Comparison of ENCODE assay signal across 17 mouse cellular contexts in genomic region chr5:74078861-74079615, GRCm38 (mm10). TPM values are rescaled to one million over a fixed set of nuclear protein-coding genes. Genes with fewer than 3 reads are reported as not detected.
DNase-seq lines count a peak whose midpoint lies in the region; ATAC-seq lines count a peak whose summit lies in the region.
"Had no signal": no experiment of that assay in that cellular context is flagged by ENCODE, and none has a peak within 500 bp of the region (broad histone marks: within the 10 kb centered on the region; RNA-seq: fewer than 3 reads in every experiment).

No protein-coding gene starts in this region.

- peak; percentile 42 for ATAC-seq in intestine, embryonic 16.5 days
- no peak for ATAC-seq in intestine, embryonic 15.5 days
- no peak for ATAC-seq in megakaryocyte, adult 5-6 weeks (ENCODE audit: poor library complexity, severe bottlenecking)
- no peak for ATAC-seq in forebrain, embryonic 14.5 days
- ATAC-seq: forebrain, embryonic 16.5 days; midbrain, embryonic 15.5 days had no signal

- H3K27ac ChIP-seq in intestine, embryonic 16.5 days (ENCODE audit: low read length) = 0 out of 2 replicates have a peak overlapping the region, but pooled peaks have one; percentile 2
- H3K27ac ChIP-seq in intestine, embryonic 15.5 days = no peak overlapping the region
- H3K27ac ChIP-seq in limb, embryonic 10.5 days = 0 out of 2 replicates have a peak overlapping the region, but pooled peaks have one; percentile 3
- H3K27ac ChIP-seq in forebrain, embryonic 14.5 days (ENCODE audit: low read depth, low read length) = no peak overlapping the region
- H3K27ac ChIP-seq: gastrocnemius, adult 2 months; hindbrain, embryonic 10.5 days; lung, embryonic 15.5 days; midbrain, embryonic 15.5 days had no signal

- no peaks in the 10 kb centered on the region for H3K27me3 ChIP-seq in intestine, embryonic 16.5 days (replicated peaks; ENCODE audit: control insufficient read depth, insufficient read depth, low read length)
- H3K27me3 ChIP-seq in intestine, embryonic 15.5 days (replicated peaks) = no peaks in the 10 kb centered on the region
- H3K27me3 ChIP-seq in megakaryocyte, embryonic 14.5 days (replicated peaks) = no peaks in the 10 kb centered on the region
- peaks cover 15% of the 10 kb centered on the region for H3K27me3 ChIP-seq in limb, embryonic 10.5 days (ENCODE audit: low read depth, poor library complexity, severe bottlenecking)
- no peaks in the 10 kb centered on the region; the same call in 1 of the 2 replicates for H3K27me3 ChIP-seq in forebrain, embryonic 14.5 days (replicated peaks; ENCODE audit: control insufficient read depth, insufficient read depth, low read length)
- H3K27me3 ChIP-seq: lung, embryonic 15.5 days had no signal

- H3K4me1 ChIP-seq in intestine, embryonic 16.5 days (ENCODE audit: control insufficient read depth, insufficient read depth, low read length) = peaks cover 7% of the 10 kb centered on the region; the same call in 1 of the 2 replicates
- no peaks in the 10 kb centered on the region for H3K4me1 ChIP-seq in intestine, embryonic 15.5 days (replicated peaks)
- H3K4me1 ChIP-seq in megakaryocyte, embryonic 14.5 days = peaks cover 72% of the 10 kb centered on the region
- peaks cover 31% of the 10 kb centered on the region for H3K4me1 ChIP-seq in limb, embryonic 10.5 days
- H3K4me1 ChIP-seq in forebrain, embryonic 14.5 days (ENCODE audit: control insufficient read depth, insufficient read depth, low read length) = no peaks in the 10 kb centered on the region
- H3K4me1 ChIP-seq: midbrain, embryonic 15.5 days had no signal

- no peak overlapping the region for H3K4me2 ChIP-seq in intestine, embryonic 16.5 days (ENCODE audit: low read depth, low read length)
- H3K4me2 ChIP-seq in intestine, embryonic 15.5 days (replicated peaks) = no peak overlapping the region
- H3K4me2 ChIP-seq in forebrain, embryonic 14.5 days (ENCODE audit: low read length) = no peak overlapping the region
- H3K4me2 ChIP-seq: lung, embryonic 15.5 days; midbrain, embryonic 15.5 days had no signal

- WGBS in intestine, embryonic 16.5 days = 78% methylated on average over 11 of the region's 11 CpGs
- WGBS in intestine, embryonic 15.5 days = 74% methylated on average over 11 of the region's 11 CpGs
- 82% methylated on average over 11 of the region's 11 CpGs for WGBS in limb, embryonic 10.5 days
- WGBS in forebrain, embryonic 14.5 days = 80% methylated on average over 11 of the region's 11 CpGs

- H3K9me3 ChIP-seq in intestine, embryonic 16.5 days (ENCODE audit: control insufficient read depth, low read length) = no peaks in the 10 kb centered on the region
- H3K9me3 ChIP-seq in intestine, embryonic 15.5 days = no peaks in the 10 kb centered on the region
- no peaks in the 10 kb centered on the region for H3K9me3 ChIP-seq in megakaryocyte, embryonic 14.5 days
- no peaks in the 10 kb centered on the region for H3K9me3 ChIP-seq in limb, embryonic 10.5 days (replicated peaks)
- H3K9me3 ChIP-seq in forebrain, embryonic 14.5 days (replicated peaks; ENCODE audit: control insufficient read depth, low read length) = no peaks in the 10 kb centered on the region
- H3K9me3 ChIP-seq: hindbrain, embryonic 10.5 days; lung, embryonic 15.5 days; midbrain, embryonic 15.5 days had no signal

- H3K4me3 ChIP-seq in intestine, embryonic 16.5 days (ENCODE audit: low read length) = no peak overlapping the region
- H3K4me3 ChIP-seq in intestine, embryonic 15.5 days (replicated peaks) = no peak overlapping the region
- peak overlapping the region; percentile 82 for H3K4me3 ChIP-seq in megakaryocyte, embryonic 14.5 days (replicated peaks)
- no peak overlapping the region for H3K4me3 ChIP-seq in limb, embryonic 10.5 days
- no peak overlapping the region for H3K4me3 ChIP-seq in forebrain, embryonic 14.5 days (ENCODE audit: low read depth, low read length)
- H3K4me3 ChIP-seq: gastrocnemius, adult 2 months; hindbrain, embryonic 10.5 days; lung, embryonic 15.5 days; midbrain, embryonic 15.5 days had no signal

- no peak for DNase-seq in limb, embryonic 10.5 days (ENCODE audit: low spot score)
- DNase-seq in gastrocnemius, adult 18-20 months (ENCODE audit: low spot score) = no peak
- no peak for DNase-seq in forebrain, embryonic 14.5 days (ENCODE audit: low spot score)
- no peak for DNase-seq in adrenal gland, postnatal 14 days
- DNase-seq: adrenal gland, postnatal 36 days; cerebellum, postnatal 10 days; gastrocnemius, adult 2 months; heart, adult 18-20 months; right cerebral cortex, postnatal 14 days had no signal

- no peak overlapping the region for H3K9ac ChIP-seq in intestine, embryonic 16.5 days (ENCODE audit: low read depth, low read length)
- H3K9ac ChIP-seq in intestine, embryonic 15.5 days = no peak overlapping the region
- H3K9ac ChIP-seq in forebrain, embryonic 14.5 days (ENCODE audit: low read length) = no peak overlapping the region
- H3K9ac ChIP-seq: lung, embryonic 15.5 days; midbrain, embryonic 15.5 days had no signal

- no peaks in the 10 kb centered on the region for H3K36me3 ChIP-seq in intestine, embryonic 16.5 days (ENCODE audit: control insufficient read depth, insufficient read depth, low read length)
- no peaks in the 10 kb centered on the region for H3K36me3 ChIP-seq in intestine, embryonic 15.5 days
- no peaks in the 10 kb centered on the region for H3K36me3 ChIP-seq in megakaryocyte, embryonic 14.5 days (replicated peaks; ENCODE audit: low read length)
- H3K36me3 ChIP-seq in limb, embryonic 10.5 days = no peaks in the 10 kb centered on the region
- no peaks in the 10 kb centered on the region for H3K36me3 ChIP-seq in forebrain, embryonic 14.5 days (ENCODE audit: control insufficient read depth, insufficient read depth, low read length)
- H3K36me3 ChIP-seq: hindbrain, embryonic 10.5 days; lung, embryonic 15.5 days; midbrain, embryonic 15.5 days had no signal

RNA-seq across cellular contexts. Expression of gene Usp46, which starts 10.8 kb away (rescaled TPM):
- 16.5 and 16.7 TPM in 2 replicates for polyA plus RNA-seq in intestine, embryonic 16.5 days (2015; fragmentation: Nextera tagmentation; extraction: Ambion mirVana)
- 18.7 and 22.9 TPM in 2 replicates for polyA plus RNA-seq in intestine, embryonic 15.5 days (2015; fragmentation: Nextera tagmentation; extraction: Ambion mirVana)
- 0.36 and 1.5 TPM in 2 replicates for polyA plus RNA-seq in megakaryocyte, embryonic 14.5 days (2012; ENCODE audit: insufficient read depth, low replicate concordance)
- total RNA-seq in megakaryocyte, adult 5-6 weeks (2015) = 9.3 and 12.0 TPM in 2 replicates
- 7.3 and 10.0 TPM in 2 replicates for total RNA-seq in megakaryocyte, adult 5-6 weeks (2017)
- 30.8 and 37.9 TPM in 2 replicates for polyA plus RNA-seq in limb, embryonic 10.5 days (2016; fragmentation: Nextera tagmentation; extraction: Ambion mirVana)
- 10 to 100 TPM; 10.4 to 16.0 TPM for total RNA-seq in gastrocnemius, adult 18-20 months (2021)
- polyA plus RNA-seq in forebrain, embryonic 14.5 days (2014; fragmentation: Nextera tagmentation; extraction: Ambion mirVana) = 31.8 and 41.6 TPM in 2 replicates
- total RNA-seq in adrenal gland, postnatal 14 days (2021) = 29.8 and 32.3 TPM in 2 replicates

Comparison
In these comparisons a context has a peak if more than half of its experiments do, and no peak if none do; other contexts are left out.
1. H3K27ac ChIP-seq: peak in intestine, embryonic 16.5 days (single experiment) and limb, embryonic 10.5 days (single experiment); none in intestine, embryonic 15.5 days (single experiment) and forebrain, embryonic 14.5 days (single experiment).